Mouse (Mus musculus): Measurements from ENCODE around the gene Ass1. TPM values are rescaled to one million over a fixed set of nuclear protein-coding genes. Genes with fewer than 3 reads are reported as not detected.

Ass1 gene
- polyA plus RNA-seq, 1 experiment from 2014 or later: 7.7 TPM

DNA sequence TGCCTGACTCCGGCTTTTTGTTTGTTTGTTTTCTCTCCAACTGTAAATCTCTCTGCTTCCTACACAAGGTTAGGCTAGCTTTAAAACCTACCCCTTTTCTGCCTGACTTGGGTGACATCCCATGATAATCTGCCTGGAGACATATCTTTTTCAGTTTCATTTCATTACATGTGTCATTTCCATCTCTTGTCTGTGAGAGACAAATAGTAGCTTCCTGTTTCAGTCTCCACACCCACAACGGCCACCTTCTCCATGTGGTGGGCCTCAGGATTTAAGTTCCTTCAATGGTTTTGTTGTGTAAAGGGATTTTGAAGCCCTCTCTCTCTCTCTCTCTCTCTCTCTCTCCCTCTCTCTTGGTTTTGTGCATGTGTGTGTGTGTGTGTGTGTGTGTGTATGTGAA lies 22.5 kb upstream of the Ass1 start:
- ATAC-seq (replicated peaks; ENCODE audit: insufficient number of reproducible peaks, insufficient read depth, low FRiP score, low read depth): no peak
- H3K36me3 ChIP-seq: no peaks in the 10 kb centered on the region
- no peak overlapping the region for H3K4me2 ChIP-seq
- H3K27me3 ChIP-seq: no peaks in the 10 kb centered on the region
- no peaks in the 10 kb centered on the region for H3K9me3 ChIP-seq (replicated peaks)
- no peak overlapping the region for H3K9ac ChIP-seq
- 84% methylated on average over 2 of the region's 2 CpGs for WGBS
- H3K4me1 ChIP-seq (replicated peaks): peaks cover 31% of the 10 kb centered on the region
- H3K4me3 ChIP-seq: no peak overlapping the region
- no peak overlapping the region for H3K27ac ChIP-seq

DNA sequence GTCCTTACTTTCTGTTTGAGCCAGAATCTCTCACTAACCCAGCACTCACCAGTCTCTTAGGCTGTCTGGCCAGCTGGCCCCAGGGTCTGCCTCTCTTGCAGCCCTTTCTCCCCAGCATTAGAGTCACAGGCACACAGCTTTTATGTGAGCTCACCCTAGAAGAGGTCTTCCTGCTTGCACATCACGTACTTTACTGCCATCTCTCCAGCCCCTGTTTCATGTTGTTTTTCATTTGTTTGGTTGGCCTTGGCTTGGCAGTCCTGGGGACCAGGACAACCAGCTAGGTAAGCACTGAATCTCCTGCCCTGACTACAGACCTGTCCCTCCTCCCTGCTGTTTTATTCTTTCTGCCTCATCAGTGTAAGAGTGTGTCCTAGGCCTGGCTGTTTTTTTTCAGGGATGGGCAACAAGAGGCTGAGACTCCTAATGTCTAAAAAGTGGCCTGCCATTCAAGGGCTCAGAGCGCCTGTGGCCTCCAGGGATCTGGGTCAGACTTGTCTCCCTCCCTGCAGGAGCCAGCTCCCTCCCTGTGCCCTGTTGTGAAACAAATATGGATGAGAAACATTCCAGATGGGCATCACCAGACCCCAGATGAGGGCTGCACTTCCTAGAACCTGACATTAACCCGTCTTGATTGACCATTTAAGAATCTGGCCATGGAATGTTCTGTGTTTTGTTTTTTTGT lies 21.1 kb upstream of the Ass1 start:
- peaks cover 40% of the 10 kb centered on the region for H3K4me1 ChIP-seq (replicated peaks)
- no peaks in the 10 kb centered on the region for H3K9me3 ChIP-seq (replicated peaks)
- no peak overlapping the region for H3K4me2 ChIP-seq
- H3K9ac ChIP-seq: no peak overlapping the region
- no peak for ATAC-seq (replicated peaks; ENCODE audit: insufficient number of reproducible peaks, insufficient read depth, low FRiP score, low read depth)
- WGBS: 59% methylated on average over 3 of the region's 3 CpGs
- no peaks in the 10 kb centered on the region for H3K36me3 ChIP-seq
- peak overlapping the region; percentile 72 for H3K27ac ChIP-seq
- no peaks in the 10 kb centered on the region for H3K27me3 ChIP-seq
- H3K4me3 ChIP-seq: no peak overlapping the region

DNA sequence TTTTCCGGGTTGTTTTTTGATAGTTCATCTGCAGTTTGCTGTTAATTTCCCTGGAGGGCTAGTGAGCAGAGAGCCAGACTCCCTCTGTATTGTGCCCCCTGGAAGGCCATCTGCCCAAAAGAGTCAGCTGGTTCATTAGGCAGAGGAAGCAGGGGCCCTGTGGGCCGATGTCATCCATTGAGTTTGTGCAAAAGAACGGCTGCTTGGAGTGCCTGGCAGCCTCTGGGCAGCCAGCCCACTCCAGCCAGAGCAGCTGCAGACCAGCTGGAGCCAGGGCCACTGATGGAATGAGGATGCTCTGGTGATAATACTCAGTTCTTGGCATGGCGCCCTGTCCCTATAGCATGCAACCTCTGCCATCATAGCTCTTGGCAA lies 20.6 kb upstream of the Ass1 start:
- no peaks in the 10 kb centered on the region for H3K27me3 ChIP-seq
- H3K4me2 ChIP-seq: no peak overlapping the region
- H3K9me3 ChIP-seq (replicated peaks): no peaks in the 10 kb centered on the region
- no peak overlapping the region for H3K9ac ChIP-seq
- no peak overlapping the region for H3K4me3 ChIP-seq
- peak overlapping the region; percentile 72 for H3K27ac ChIP-seq
- 29% methylated on average over 4 of the region's 4 CpGs for WGBS
- H3K36me3 ChIP-seq: no peaks in the 10 kb centered on the region
- ATAC-seq (replicated peaks; ENCODE audit: insufficient number of reproducible peaks, insufficient read depth, low FRiP score, low read depth): peak; percentile 67
- peaks cover 45% of the 10 kb centered on the region for H3K4me1 ChIP-seq (replicated peaks)

DNA sequence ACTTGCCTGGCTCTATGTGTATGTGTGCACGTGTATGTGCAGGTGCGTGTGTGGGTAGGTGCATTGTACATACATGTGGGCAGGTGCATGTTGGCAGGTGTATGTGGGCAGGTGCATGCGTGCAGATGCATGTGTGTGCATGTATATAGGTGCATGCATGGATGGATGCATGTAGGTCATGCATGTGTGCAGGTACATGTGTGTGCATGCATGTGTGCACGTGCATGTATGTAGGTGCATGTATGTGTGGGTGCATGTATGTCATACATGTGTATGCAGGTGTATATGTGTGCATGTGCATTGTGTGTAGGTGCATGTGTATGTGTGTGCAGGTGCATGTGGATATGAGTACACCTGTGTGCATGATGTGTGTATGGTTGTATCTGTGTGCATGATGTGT lies 20.1 kb upstream of the Ass1 start:
- H3K4me3 ChIP-seq: no peak overlapping the region
- no peak overlapping the region for H3K9ac ChIP-seq
- no peak overlapping the region for H3K27ac ChIP-seq
- H3K4me2 ChIP-seq: no peak overlapping the region
- WGBS: 87% methylated on average over 4 of the region's 4 CpGs
- no peaks in the 10 kb centered on the region for H3K36me3 ChIP-seq
- H3K27me3 ChIP-seq: no peaks in the 10 kb centered on the region
- no peak for ATAC-seq (replicated peaks; ENCODE audit: insufficient number of reproducible peaks, insufficient read depth, low FRiP score, low read depth)
- no peaks in the 10 kb centered on the region for H3K9me3 ChIP-seq (replicated peaks)
- peaks cover 49% of the 10 kb centered on the region for H3K4me1 ChIP-seq (replicated peaks)

DNA sequence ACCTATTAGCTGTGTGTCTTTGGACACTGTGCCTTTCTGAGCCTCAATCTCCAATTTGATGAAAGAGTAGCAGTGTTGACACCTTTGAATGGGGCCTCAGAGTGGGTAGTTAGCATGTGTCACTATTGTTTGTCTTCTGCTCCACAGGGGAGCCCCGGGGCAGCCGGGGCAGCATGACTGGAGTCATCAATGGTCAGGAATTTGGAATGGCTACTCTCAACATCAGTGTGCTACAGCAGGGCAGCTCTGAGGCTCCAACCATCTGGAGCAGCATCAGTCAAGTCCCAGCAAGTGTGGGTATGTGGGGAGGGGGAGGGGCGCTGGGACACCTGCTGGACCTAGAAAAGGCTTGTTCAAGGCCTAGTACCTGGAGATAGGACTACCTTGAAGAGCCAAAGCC lies 19.3 kb upstream of the Ass1 start:
- Histone ChIP-seq H3K9me3 (replicated peaks) (no peaks in the 10 kb centered on the region), H3K4me1 (replicated peaks) (peaks cover 57% of the 10 kb centered on the region), H3K27me3 (no peaks in the 10 kb centered on the region), H3K36me3 (no peaks in the 10 kb centered on the region), H3K4me2 (no peak overlapping the region), H3K27ac (no peak overlapping the region), H3K9ac (no peak overlapping the region), H3K4me3 (no peak overlapping the region)
- 52% methylated on average over 3 of the region's 3 CpGs for WGBS
- ATAC-seq (replicated peaks; ENCODE audit: insufficient number of reproducible peaks, insufficient read depth, low FRiP score, low read depth): no peak

DNA sequence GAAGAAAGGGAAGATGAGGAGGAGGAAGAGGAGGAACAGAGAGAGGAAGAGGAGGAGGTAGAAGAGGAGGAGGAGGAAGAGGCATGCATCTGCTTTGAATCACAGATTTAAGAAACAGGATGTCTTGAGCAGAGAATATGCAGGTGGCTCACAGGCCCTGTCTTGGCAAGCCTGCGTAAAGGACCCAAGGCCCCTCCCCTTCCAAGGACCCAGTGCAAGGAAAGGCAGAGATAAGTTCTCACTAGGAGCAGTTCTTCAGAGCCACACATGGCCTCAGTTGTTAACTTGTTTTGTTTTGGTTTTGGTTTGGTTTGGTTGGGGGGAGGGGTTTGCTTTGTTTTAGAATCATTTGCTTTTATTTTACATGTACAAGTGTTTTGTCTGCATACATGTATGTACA lies 18.5 kb upstream of the Ass1 start:
- Histone ChIP-seq H3K9ac (no peak overlapping the region), H3K4me2 (no peak overlapping the region), H3K9me3 (replicated peaks) (no peaks in the 10 kb centered on the region), H3K4me1 (replicated peaks) (peaks cover 60% of the 10 kb centered on the region), H3K27ac (no peak overlapping the region), H3K27me3 (no peaks in the 10 kb centered on the region), H3K36me3 (no peaks in the 10 kb centered on the region), H3K4me3 (no peak overlapping the region)
- no peak for ATAC-seq (replicated peaks; ENCODE audit: insufficient number of reproducible peaks, insufficient read depth, low FRiP score, low read depth)
- 57% methylated on average over 1 of the region's 1 CpGs for WGBS

DNA sequence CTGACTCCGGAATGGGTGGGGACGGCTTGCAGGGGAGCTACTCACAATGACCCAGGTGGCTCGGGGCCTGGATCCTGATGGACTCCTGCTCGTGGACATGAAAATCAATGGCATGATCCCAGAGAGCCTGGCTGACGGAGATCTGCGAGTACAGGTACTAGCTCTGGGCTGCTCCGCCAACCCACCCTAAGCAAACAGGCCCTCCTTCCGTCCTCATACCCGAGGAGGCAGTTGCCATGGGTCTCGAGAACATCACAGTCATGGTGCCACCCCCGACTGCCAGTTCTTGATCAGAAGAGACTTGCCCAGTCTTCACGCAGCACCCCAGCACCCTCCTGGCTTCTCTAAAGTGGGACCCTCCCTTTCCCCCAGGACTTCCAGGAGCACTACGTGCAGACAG lies 17.0 kb upstream of the Ass1 start:
- no peaks in the 10 kb centered on the region for H3K9me3 ChIP-seq (replicated peaks)
- H3K36me3 ChIP-seq: no peaks in the 10 kb centered on the region
- WGBS: 92% methylated on average over 13 of the region's 13 CpGs
- H3K4me3 ChIP-seq: no peak overlapping the region
- no peak for ATAC-seq (replicated peaks; ENCODE audit: insufficient number of reproducible peaks, insufficient read depth, low FRiP score, low read depth)
- H3K27me3 ChIP-seq: peaks cover 5% of the 10 kb centered on the region
- no peak overlapping the region for H3K4me2 ChIP-seq
- no peak overlapping the region for H3K9ac ChIP-seq
- no peak overlapping the region for H3K27ac ChIP-seq
- H3K4me1 ChIP-seq (replicated peaks): peaks cover 60% of the 10 kb centered on the region

DNA sequence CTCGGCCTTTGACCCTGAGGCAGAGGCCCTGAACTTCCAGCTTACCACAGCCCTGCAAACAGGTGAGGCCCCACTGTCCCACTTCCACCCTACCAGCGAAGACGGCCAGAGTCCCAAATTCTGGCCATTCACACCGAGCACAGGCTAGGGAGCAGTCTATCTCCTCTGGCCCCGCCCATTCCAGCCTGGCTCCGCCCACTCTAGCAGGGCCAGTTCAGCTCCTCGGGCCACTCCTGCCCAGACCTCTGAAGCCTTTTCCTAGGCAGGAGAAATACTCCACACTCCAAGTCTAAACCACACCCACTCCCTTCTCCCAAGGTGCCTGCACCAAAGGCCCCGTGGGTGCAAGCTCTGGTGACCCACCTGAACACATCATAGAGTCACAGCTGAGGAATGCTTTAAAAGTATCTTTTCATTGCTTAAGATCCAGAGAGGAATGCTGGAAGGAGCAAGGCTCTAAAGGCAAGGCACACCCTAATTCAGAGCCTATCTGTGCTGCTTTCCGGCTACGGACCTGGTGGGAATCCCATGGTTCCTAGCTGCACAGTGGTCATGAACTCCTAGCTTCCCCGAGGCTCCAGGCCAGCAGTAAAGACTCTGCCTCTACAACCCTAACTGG lies 16.3 kb upstream of the Ass1 start:
- peaks cover 11% of the 10 kb centered on the region for H3K27me3 ChIP-seq
- H3K9ac ChIP-seq: peak overlapping the region; percentile 19; the same call in 1 of the 2 replicates
- H3K36me3 ChIP-seq: no peaks in the 10 kb centered on the region
- ATAC-seq (replicated peaks; ENCODE audit: insufficient number of reproducible peaks, insufficient read depth, low FRiP score, low read depth): no peak
- no peak overlapping the region for H3K4me3 ChIP-seq
- peak overlapping the region; percentile 87 for H3K27ac ChIP-seq
- peaks cover 57% of the 10 kb centered on the region for H3K4me1 ChIP-seq (replicated peaks)
- 42% methylated on average over 11 of the region's 11 CpGs for WGBS
- no peaks in the 10 kb centered on the region for H3K9me3 ChIP-seq (replicated peaks)
- 0 out of 2 replicates have a peak overlapping the region, but pooled peaks have one; percentile 10 for H3K4me2 ChIP-seq

DNA sequence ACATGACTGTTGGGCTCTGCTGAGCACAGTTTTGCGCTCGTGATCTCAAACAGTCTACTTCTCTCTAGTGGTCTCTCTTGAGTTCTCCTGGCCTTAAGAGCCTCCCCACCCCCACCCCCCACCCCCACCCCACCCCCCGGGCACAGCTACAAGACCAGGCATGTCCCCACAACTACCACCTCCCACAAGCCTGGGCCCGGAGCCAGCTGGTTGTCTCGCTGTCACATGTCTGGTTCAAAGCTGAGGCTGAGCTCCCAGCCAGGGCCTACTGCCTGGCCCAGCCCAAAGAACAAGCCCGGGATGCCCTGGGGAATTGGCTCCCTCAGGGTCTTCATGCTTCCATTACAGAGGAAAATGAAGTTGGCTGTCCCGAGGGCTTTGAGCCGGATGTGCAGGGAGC lies 15.7 kb upstream of the Ass1 start:
- peaks cover 17% of the 10 kb centered on the region for H3K27me3 ChIP-seq
- H3K27ac ChIP-seq: peak overlapping the region; percentile 87
- H3K9ac ChIP-seq: peak overlapping the region; percentile 21; the same call in 1 of the 2 replicates
- peaks cover 51% of the 10 kb centered on the region for H3K4me1 ChIP-seq (replicated peaks)
- WGBS: 23% methylated on average over 8 of the region's 8 CpGs
- ATAC-seq (replicated peaks; ENCODE audit: insufficient number of reproducible peaks, insufficient read depth, low FRiP score, low read depth): peak; percentile 70
- peak overlapping the region; percentile 21; the same call in 1 of the 2 replicates for H3K4me2 ChIP-seq
- no peaks in the 10 kb centered on the region for H3K9me3 ChIP-seq (replicated peaks)
- H3K36me3 ChIP-seq: no peaks in the 10 kb centered on the region
- no peak overlapping the region for H3K4me3 ChIP-seq

DNA sequence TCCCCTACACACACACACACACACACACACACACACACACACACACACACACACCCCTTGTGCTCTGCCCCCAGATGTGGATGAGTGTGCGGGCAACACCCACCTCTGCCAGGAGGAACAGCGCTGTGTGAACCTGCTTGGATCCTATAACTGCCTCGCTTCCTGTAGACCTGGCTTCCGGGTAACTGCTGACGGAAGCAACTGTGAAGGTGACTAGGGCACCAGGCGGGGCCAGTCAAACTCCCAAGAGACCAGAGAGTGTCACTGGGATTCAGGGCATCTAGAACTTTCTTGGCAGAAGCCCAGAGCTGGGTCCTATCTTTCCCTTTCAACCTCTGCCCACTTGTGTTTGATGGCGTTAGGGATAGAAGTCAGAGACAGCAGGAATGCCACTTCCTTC lies 14.6 kb upstream of the Ass1 start:
- H3K36me3 ChIP-seq: no peaks in the 10 kb centered on the region
- ATAC-seq (replicated peaks; ENCODE audit: insufficient number of reproducible peaks, insufficient read depth, low FRiP score, low read depth): no peak
- 0 out of 2 replicates have a peak overlapping the region, but pooled peaks have one; percentile 6 for H3K4me2 ChIP-seq
- H3K9ac ChIP-seq: no peak overlapping the region
- peak overlapping the region; percentile 87; the same call in 1 of the 2 replicates for H3K27ac ChIP-seq
- 67% methylated on average over 7 of the region's 7 CpGs for whole genome bisulfite sequencing
- no peak overlapping the region for H3K4me3 ChIP-seq
- peaks cover 50% of the 10 kb centered on the region for H3K4me1 ChIP-seq (replicated peaks)
- H3K27me3 ChIP-seq: peaks cover 28% of the 10 kb centered on the region
- no peaks in the 10 kb centered on the region for H3K9me3 ChIP-seq (replicated peaks)

DNA sequence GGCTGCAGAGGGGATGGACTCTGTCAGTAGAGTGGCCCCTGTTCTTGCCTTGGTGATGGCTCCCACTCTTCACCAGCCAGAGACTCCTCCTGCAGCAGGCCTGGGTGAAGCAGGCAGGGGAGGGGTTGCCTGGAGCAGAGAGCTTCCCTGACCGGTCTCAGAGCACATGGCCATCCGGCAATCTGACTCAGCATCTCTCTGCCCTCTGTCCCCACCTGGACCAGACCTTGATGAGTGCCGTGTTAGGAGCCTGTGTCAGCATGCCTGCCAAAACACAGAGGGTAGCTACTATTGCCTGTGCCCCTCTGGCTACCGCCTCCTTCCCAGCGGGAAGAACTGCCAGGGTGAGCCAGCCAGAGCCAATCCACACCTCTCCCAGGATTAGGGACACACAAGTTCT lies 11.5 kb upstream of the Ass1 start:
- Histone ChIP-seq H3K4me2 (no peak overlapping the region), H3K36me3 (no peaks in the 10 kb centered on the region), H3K4me3 (no peak overlapping the region), H3K9ac (no peak overlapping the region), H3K9me3 (replicated peaks) (no peaks in the 10 kb centered on the region), H3K27me3 (peaks cover 45% of the 10 kb centered on the region), H3K4me1 (replicated peaks) (peaks cover 40% of the 10 kb centered on the region), H3K27ac (no peak overlapping the region)
- WGBS: 54% methylated on average over 5 of the region's 5 CpGs
- no peak for ATAC-seq (replicated peaks; ENCODE audit: insufficient number of reproducible peaks, insufficient read depth, low FRiP score, low read depth)

All from heart, embryonic 15.5 days (tissue).